ENCODE assay signal across 8 mouse cellular contexts in genomic region chr2:31245051-31245450, GRCm38 (mm10). TPM values are rescaled to one million over a fixed set of nuclear protein-coding genes. Genes with fewer than 3 reads are reported as not detected.
DNase-seq lines count a peak whose midpoint lies in the region; ATAC-seq and TF ChIP-seq lines count a peak whose summit lies in the region.

No protein-coding gene starts in this region.

- intact Hi-C loops in gastrocnemius, postnatal 14 days (cut with DNase I; ENCODE audit: low total_unique reads): no loop called here

- no peak for TF ChIP-seq EP300 in ES-Bruce4 (IDR thresholded peaks at IDR 0.05; ENCODE audit: insufficient read depth, low read depth, low read length)
- no peak for TF ChIP-seq EP300 in liver, embryonic 14.5 days (IDR thresholded peaks at IDR 0.05; ENCODE audit: low read depth)

- no peak for ATAC-seq in forebrain, postnatal 0 days
- no peak for ATAC-seq in liver, embryonic 14.5 days (ENCODE audit: insufficient read depth)

- DNase-seq in gastrocnemius, postnatal 14 days: peak; percentile 33
- no peak for DNase-seq in gastrocnemius, postnatal 10 days
- no peak for DNase-seq in forebrain, postnatal 0 days
- no peak for DNase-seq in liver, embryonic 14.5 days (ENCODE audit: low read depth in 3 of 3, low spot score in 3 of 3)
- no peak for DNase-seq in ovary, postnatal 36 days (ENCODE audit: low spot score)
- no peak for DNase-seq in urinary bladder, postnatal 4 days (ENCODE audit: low spot score in 2 of 2)
- no peak for DNase-seq in embryo, embryonic 10 days (ENCODE audit: low spot score)

- TF ChIP-seq POLR2A in ES-Bruce4 (IDR thresholded peaks at IDR 0.05; ENCODE audit: insufficient read depth, low read length): no peak

- H3K27ac ChIP-seq in ES-Bruce4 (ENCODE audit: insufficient read depth, low read length): no peak overlapping the region
- H3K27ac ChIP-seq in forebrain, postnatal 0 days (ENCODE audit: low read depth, low read length): peak overlapping the region; percentile 83
- H3K27ac ChIP-seq in liver, embryonic 14.5 days: no peak overlapping the region

- H3K4me2 ChIP-seq in forebrain, postnatal 0 days (ENCODE audit: low read depth): peak overlapping the region; percentile 85
- H3K4me2 ChIP-seq in liver, embryonic 14.5 days (ENCODE audit: low read depth): peak overlapping the region; percentile 68

- peak overlapping the region; percentile 87 for H3K9ac ChIP-seq in ES-Bruce4 (ENCODE audit: low read depth, poor library complexity, severe bottlenecking)
- H3K9ac ChIP-seq in forebrain, postnatal 0 days: peak overlapping the region; percentile 93
- H3K9ac ChIP-seq in liver, embryonic 14.5 days (replicated peaks): no peak overlapping the region

- no peak for TF ChIP-seq CTCF in ES-Bruce4 (IDR thresholded peaks at IDR 0.05; ENCODE audit: low read depth, low read length)
- no peak for TF ChIP-seq CTCF in forebrain, postnatal 0 days (IDR thresholded peaks at IDR 0.05; ENCODE audit: low read depth)
- no peak for TF ChIP-seq CTCF in liver, embryonic 14.5 days (IDR thresholded peaks at IDR 0.05; ENCODE audit: low read depth)

- no peaks in the 10 kb centered on the region for H3K36me3 ChIP-seq in ES-Bruce4 (ENCODE audit: control insufficient read depth, insufficient read depth, low read length, poor library complexity, severe bottlenecking)
- peaks cover 10% of the 10 kb centered on the region; the same call in 1 of the 2 replicates for H3K36me3 ChIP-seq in forebrain, postnatal 0 days (ENCODE audit: insufficient read depth)
- H3K36me3 ChIP-seq in liver, embryonic 14.5 days (replicated peaks; ENCODE audit: control insufficient read depth, insufficient read depth, low read depth): no peaks in the 10 kb centered on the region

- no peaks in the 10 kb centered on the region for H3K9me3 ChIP-seq in ES-Bruce4 (replicated peaks; ENCODE audit: control insufficient read depth, insufficient read depth, low read length, poor library complexity, severe bottlenecking)
- H3K9me3 ChIP-seq in forebrain, postnatal 0 days (ENCODE audit: low read length): no peaks in the 10 kb centered on the region
- H3K9me3 ChIP-seq in liver, embryonic 14.5 days (ENCODE audit: control insufficient read depth, low read length): no peaks in the 10 kb centered on the region

- H3K4me1 ChIP-seq in ES-Bruce4 (ENCODE audit: control insufficient read depth, insufficient read depth, low read length): peaks cover 14% of the 10 kb centered on the region
- H3K4me1 ChIP-seq in forebrain, postnatal 0 days (ENCODE audit: insufficient read depth): peaks cover 22% of the 10 kb centered on the region
- H3K4me1 ChIP-seq in liver, embryonic 14.5 days (replicated peaks; ENCODE audit: control insufficient read depth in 2 of 2, insufficient read depth in 2 of 2, low read length in 1 of 2): no peaks in the 10 kb centered on the region

- H3K27me3 ChIP-seq in ES-Bruce4 (ENCODE audit: control insufficient read depth, insufficient read depth, low read length, poor library complexity, severe bottlenecking): no peaks in the 10 kb centered on the region
- no peaks in the 10 kb centered on the region; the same call in 1 of the 2 replicates for H3K27me3 ChIP-seq in forebrain, postnatal 0 days (ENCODE audit: insufficient read depth, low read length)
- peaks cover 36% of the 10 kb centered on the region for H3K27me3 ChIP-seq in liver, embryonic 14.5 days (ENCODE audit: control insufficient read depth, insufficient read depth, low read length)

- 13% methylated on average over 5 of the region's 5 CpGs for WGBS in forebrain, postnatal 0 days
- 20% methylated on average over 5 of the region's 5 CpGs for WGBS in liver, embryonic 14.5 days (ENCODE audit: insufficient replicate concordance)

- H3K4me3 ChIP-seq in ES-Bruce4 (ENCODE audit: low read depth, low read length): peak overlapping the region; percentile 67
- peak overlapping the region; percentile 93 for H3K4me3 ChIP-seq in forebrain, postnatal 0 days (ENCODE audit: low read depth, low read length)
- peak overlapping the region in 1 of 2 experiments; percentile 38; a peak in 1 of 4 replicates for H3K4me3 ChIP-seq in liver, embryonic 14.5 days (ENCODE audit: insufficient read depth in 1 of 2, low read depth in 2 of 2, low read length in 2 of 2)

RNA-seq across cellular contexts. Expression of gene Ncs1, which starts 0.6 kb away (rescaled TPM):
- 10 to 100 TPM in 1 of 2 experiments, 1 to 10 TPM in 1; 6.1 to 12.0 TPM for total RNA-seq in gastrocnemius, postnatal 14 days (2021)
- 10 to 100 TPM; 17.6 to 18.6 TPM for total RNA-seq in gastrocnemius, postnatal 10 days (2021)
- 6.2 and 9.7 TPM in 2 replicates for polyA plus RNA-seq in ES-Bruce4 (2011; ENCODE audit: insufficient read depth, insufficient read length, low read depth, missing spikeins)
- 139 and 164 TPM in 2 replicates for total RNA-seq in forebrain, postnatal 0 days (2014; rRNA removed)
- polyA plus RNA-seq in forebrain, postnatal 0 days (2015; fragmentation: Nextera tagmentation; extraction: Ambion mirVana): 133 and 149 TPM in 2 replicates
- 0.37 and 0.42 TPM in 2 replicates for polyA plus RNA-seq in liver, embryonic 14.5 days (2012; rRNA removed)
- polyA plus RNA-seq in liver, embryonic 14.5 days (2014; fragmentation: Nextera tagmentation; extraction: Ambion mirVana): 0.97 and 1.4 TPM in 2 replicates
